Mouse (Mus musculus) limb, embryonic 11.5 days (tissue): ENCODE data around the gene Eif5. TPM values are rescaled to one million over a fixed set of nuclear protein-coding genes. Genes with fewer than 3 reads are reported as not detected.
"Not testable (repeated sequence)": the region's sequence is repeated elsewhere in the genome, so short reads cannot be mapped to it uniquely, and the experiment has no call there.

Experiments
- ATAC-seq: fragments of 200-750 bp; cut with Nextera tagmentation; 2 replicates; pipeline ENCODE4 v1.8.0; 2017; ENCODE audit warnings: low read depth; ENCODE audit not compliant: insufficient number of reproducible peaks, low FRiP score, low TSS enrichment
- DNase-seq: peaks from one replicate; pipeline ENCODE4 v3.0.0-alpha.2; 2015; ENCODE audit warnings: low spot score
- H3K27ac ChIP-seq: fragments of 300-500 bp; sonication (generic); replicated peaks from 2 replicates; pipeline ENCODE4 v1.5.1; 2014; ENCODE audit warnings: low read depth, mild to moderate bottlenecking, low read length
- H3K27me3 ChIP-seq: fragments of 300-500 bp; sonication (generic); 2 replicates; pipeline ENCODE4 v1.6.1; 2014; ENCODE audit warnings: mild to moderate bottlenecking, low read length, mixed read lengths; ENCODE audit not compliant: control insufficient read depth, insufficient read depth
- H3K36me3 ChIP-seq: fragments of 300-500 bp; sonication (generic); 2 replicates; pipeline ENCODE4 v1.6.1; 2014; ENCODE audit warnings: mild to moderate bottlenecking, low read length, moderate library complexity, mixed read lengths; ENCODE audit not compliant: control insufficient read depth, insufficient read depth
- H3K4me1 ChIP-seq: fragments of 300-500 bp; sonication (generic); 2 replicates; pipeline ENCODE4 v1.6.1; 2014; ENCODE audit warnings: low read length, mixed read lengths; ENCODE audit not compliant: control insufficient read depth, insufficient read depth
- H3K4me2 ChIP-seq: fragments of 300-500 bp; sonication (generic); 2 replicates; pipeline ENCODE4 v1.6.1; 2014; ENCODE audit warnings: low read depth, mild to moderate bottlenecking, moderate library complexity; ENCODE audit not compliant: severe bottlenecking
- H3K4me3 ChIP-seq: fragments of 300-500 bp; sonication (generic); 2 replicates; pipeline ENCODE4 v1.5.1; 2014; ENCODE audit warnings: low read depth, low read length
- H3K9ac ChIP-seq: fragments of 300-500 bp; sonication (generic); 2 replicates; pipeline ENCODE4 v1.6.1; 2014; ENCODE audit warnings: mild to moderate bottlenecking, low read length
- H3K9me3 ChIP-seq: fragments of 300-500 bp; sonication (generic); 2 replicates; pipeline ENCODE4 v1.6.1; 2016; ENCODE audit warnings: low read length; ENCODE audit not compliant: control insufficient read depth
- WGBS: fragments of 180-500 bp; shearing (Covaris S2); extraction: QIAGEN DNeasy Blood & Tissue Kit; methylation state at CpG from one replicate; pipeline ENCODE4 v1.1.7; 2014; 5-methylcytosine and 5-hydroxymethylcytosine counted together
- polyA plus RNA-seq: library from polyadenylated mRNA; unstranded; fragments of >200 nt; fragmentation: Nextera tagmentation; extraction: Ambion mirVana; gene quantifications from 2 replicates; pipeline ENCODE4 v1.2.1, GENCODE M21; 2014

Eif5 gene
- polyA plus RNA-seq, 1 experiment from 2014 or later, result 666 TPM

- H3K4me1 ChIP-seq, result no peaks in the 10 kb centered on the region
- no peak overlapping the region for H3K27ac ChIP-seq
- no peak overlapping the region for H3K4me2 ChIP-seq
- no peak for ATAC-seq
- 91% methylated on average over 3 of the region's 3 CpGs for WGBS
- H3K4me3 ChIP-seq, result no peak overlapping the region
- no peaks in the 10 kb centered on the region for H3K27me3 ChIP-seq
- H3K9ac ChIP-seq, result no peak overlapping the region
- H3K36me3 ChIP-seq, result peaks cover 5% of the 10 kb centered on the region; the same call in 1 of the 2 replicates
- DNase-seq, result no peak
- no peaks in the 10 kb centered on the region for H3K9me3 ChIP-seq
Measured at GRCm38 (mm10) chr12:111547070-111547469, 9.3 kb downstream of the Eif5 start.

- no peak overlapping the region for H3K4me3 ChIP-seq
- 66% methylated on average over 2 of the region's 2 CpGs for WGBS
- no peaks in the 10 kb centered on the region for H3K9me3 ChIP-seq
- no peaks in the 10 kb centered on the region for H3K4me1 ChIP-seq
- no peaks in the 10 kb centered on the region for H3K27me3 ChIP-seq
- no peak overlapping the region for H3K27ac ChIP-seq
- no peak overlapping the region for H3K4me2 ChIP-seq
- no peak overlapping the region for H3K9ac ChIP-seq
- DNase-seq, result no peak
- no peak for ATAC-seq
- peaks cover 5% of the 10 kb centered on the region; the same call in 1 of the 2 replicates for H3K36me3 ChIP-seq
Measured at GRCm38 (mm10) chr12:111548555-111549289, 10.9 kb downstream of the Eif5 start.

GRCm38 (mm10) chr12:111550679-111551078, 12.9 kb downstream of the Eif5 start:
- Histone ChIP-seq H3K4me1 (no peaks in the 10 kb centered on the region), H3K4me2 (no peak overlapping the region), H3K4me3 (no peak overlapping the region), H3K27ac (no peak overlapping the region), H3K9ac (no peak overlapping the region), H3K36me3 (peaks cover 5% of the 10 kb centered on the region; the same call in 1 of the 2 replicates), H3K9me3 (no peaks in the 10 kb centered on the region), H3K27me3 (no peaks in the 10 kb centered on the region)
- ATAC-seq, result no peak
- no peak for DNase-seq
- 67% methylated on average over 1 of the region's 1 CpGs for WGBS

- 79% methylated on average over 8 of the region's 8 CpGs for WGBS
- H3K9ac ChIP-seq, result no peak overlapping the region
- H3K27me3 ChIP-seq, result no peaks in the 10 kb centered on the region
- ATAC-seq, result no peak
- H3K9me3 ChIP-seq, result no peaks in the 10 kb centered on the region
- H3K4me3 ChIP-seq, result no peak overlapping the region
- H3K27ac ChIP-seq, result no peak overlapping the region
- H3K4me2 ChIP-seq, result no peak overlapping the region
- no peak for DNase-seq
- no peaks in the 10 kb centered on the region for H3K4me1 ChIP-seq
- no peaks in the 10 kb centered on the region; the same call in 1 of the 2 replicates for H3K36me3 ChIP-seq
Measured at GRCm38 (mm10) chr12:111552342-111552741, 14.5 kb downstream of the Eif5 start.

- H3K27me3 ChIP-seq, result no peaks in the 10 kb centered on the region
- H3K4me1 ChIP-seq, result no peaks in the 10 kb centered on the region
- no peaks in the 10 kb centered on the region for H3K9me3 ChIP-seq
- WGBS, result 58% methylated on average over 4 of the region's 4 CpGs
- no peaks in the 10 kb centered on the region for H3K36me3 ChIP-seq
- DNase-seq (no peak), ATAC-seq (no peak)
- H3K27ac ChIP-seq, result no peak overlapping the region
- no peak overlapping the region for H3K4me3 ChIP-seq
- no peak overlapping the region for H3K9ac ChIP-seq
- H3K4me2 ChIP-seq, result no peak overlapping the region
Measured at GRCm38 (mm10) chr12:111555357-111555756, 17.5 kb downstream of the Eif5 start.

- ATAC-seq, result not testable (repeated sequence)
Measured at GRCm38 (mm10) chr12:111555893-111556292, 18.1 kb downstream of the Eif5 start.

GRCm38 (mm10) chr12:111557538-111557937, 19.7 kb downstream of the Eif5 start:
- DNase-seq (no peak), ATAC-seq (no peak)
- Histone ChIP-seq H3K27me3 (no peaks in the 10 kb centered on the region), H3K36me3 (no peaks in the 10 kb centered on the region), H3K4me1 (0 out of 2 replicates have a peak, but pooled peaks cover under 1% of the 10 kb centered on the region), H3K27ac (no peak overlapping the region), H3K9ac (no peak overlapping the region), H3K9me3 (no peaks in the 10 kb centered on the region), H3K4me3 (no peak overlapping the region), H3K4me2 (no peak overlapping the region)
- 58% methylated on average over 6 of the region's 6 CpGs for WGBS

More at GRCm38 (mm10) chr12:111555893-111556292, 18.1 kb downstream of the Eif5 start:
- WGBS, result 75% methylated on average over 5 of the region's 5 CpGs
- not testable (repeated sequence) for H3K4me3 ChIP-seq, H3K4me2 ChIP-seq, H3K36me3 ChIP-seq, H3K4me1 ChIP-seq, DNase-seq, H3K9ac ChIP-seq, H3K27ac ChIP-seq, H3K9me3 ChIP-seq, H3K27me3 ChIP-seq

- H3K4me1 ChIP-seq, result 0 out of 2 replicates have a peak, but pooled peaks cover 4% of the 10 kb centered on the region
- H3K27me3 ChIP-seq, result no peaks in the 10 kb centered on the region
- no peak overlapping the region for H3K27ac ChIP-seq
- H3K9ac ChIP-seq, result no peak overlapping the region
- 51% methylated on average over 2 of the region's 2 CpGs for WGBS
- H3K4me3 ChIP-seq, result no peak overlapping the region
- DNase-seq (no peak), ATAC-seq (no peak)
- H3K4me2 ChIP-seq, result no peak overlapping the region
- H3K36me3 ChIP-seq, result no peaks in the 10 kb centered on the region
- no peaks in the 10 kb centered on the region for H3K9me3 ChIP-seq
Measured at GRCm38 (mm10) chr12:111558655-111559054, 20.8 kb downstream of the Eif5 start.
